Mouse (Mus musculus) midbrain, postnatal 0 days (tissue): ENCODE measurements around the gene Tigd4. TPM values are rescaled to one million over a fixed set of nuclear protein-coding genes. Genes with fewer than 3 reads are reported as not detected.

Source experiments
- ATAC-seq: fragments of 200-750 bp; cut with Nextera tagmentation; 2 replicates; pipeline ENCODE4 v1.8.0; 2017; ENCODE audit warnings: moderate number of reproducible peaks, mild to moderate bottlenecking, moderate TSS enrichment, moderate library complexity; ENCODE audit not compliant: low FRiP score
- DNase-seq: peaks from one replicate; pipeline ENCODE4 v3.0.0-alpha.2; 2015; ENCODE audit warnings: low spot score
- H3K27ac ChIP-seq: fragments of 300-500 bp; sonication (generic); 2 replicates; pipeline ENCODE4 v1.5.1; 2014; ENCODE audit warnings: low read depth, mild to moderate bottlenecking, low read length, mixed read lengths
- H3K27me3 ChIP-seq: fragments of 300-500 bp; sonication (generic); 2 replicates; pipeline ENCODE4 v1.6.1; 2014; ENCODE audit warnings: low read length, control low read depth, mixed read lengths; ENCODE audit not compliant: insufficient read depth
- H3K36me3 ChIP-seq: fragments of 300-500 bp; sonication (generic); 2 replicates; pipeline ENCODE4 v1.6.1; 2014; ENCODE audit warnings: low read length, control low read depth, mixed read lengths; ENCODE audit not compliant: insufficient read depth
- H3K4me1 ChIP-seq: fragments of 300-500 bp; sonication (generic); 2 replicates; pipeline ENCODE4 v1.6.1; 2014; ENCODE audit warnings: mild to moderate bottlenecking, control low read depth, antibody characterized with exemption, low read length, mixed read lengths; ENCODE audit not compliant: insufficient read depth
- H3K4me2 ChIP-seq: fragments of 300-500 bp; sonication (generic); 2 replicates; pipeline ENCODE4 v1.6.1; 2014; ENCODE audit warnings: low read depth, mild to moderate bottlenecking, low read length, mixed read lengths; ENCODE audit not compliant: poor library complexity, severe bottlenecking
- H3K4me3 ChIP-seq: fragments of 300-500 bp; sonication (generic); 2 replicates; pipeline ENCODE4 v1.5.1; 2014; ENCODE audit warnings: low read depth, mild to moderate bottlenecking, low read length, moderate library complexity
- H3K9ac ChIP-seq: fragments of 300-500 bp; sonication (generic); replicated peaks from 2 replicates; pipeline ENCODE4 v1.6.1; 2014; ENCODE audit warnings: mild to moderate bottlenecking, low read length, moderate library complexity, mixed read lengths; ENCODE audit not compliant: poor library complexity, severe bottlenecking
- H3K9me3 ChIP-seq: fragments of 300-500 bp; sonication (generic); 2 replicates; pipeline ENCODE4 v1.6.1; 2016; ENCODE audit warnings: low read length, control low read depth
- CTCF ChIP-seq: IDR thresholded peaks from 2 replicates; pipeline ENCODE4 v1.5.1; 2016; ENCODE audit warnings: antibody characterized with exemption, mild to moderate bottlenecking
- WGBS: fragments of 180-500 bp; shearing (Covaris S2); extraction: QIAGEN DNeasy Blood & Tissue Kit; methylation state at CpG from one replicate; pipeline ENCODE4 v1.1.7; 2014; 5-methylcytosine and 5-hydroxymethylcytosine counted together
- polyA plus RNA-seq: library from polyadenylated mRNA; unstranded; fragments of >200 nt; fragmentation: Nextera tagmentation; extraction: Ambion mirVana; gene quantifications from 2 replicates; pipeline ENCODE4 v1.2.1, GENCODE M21; 2015
- total RNA-seq: library from RNA; depleted of rRNA; stranded (reverse); fragments of >200 nt; gene quantifications from 2 replicates; pipeline ENCODE4 v1.2.3, GENCODE M21; 2014

The Tigd4 gene
- total and polyA plus RNA-seq, 2 experiments from 2014 or later, result not detected

GRCm38 (mm10) chr3:84582913-84583276 is 10.5 kb upstream of the Tigd4 start:
- ATAC-seq (peak; percentile 70), DNase-seq (no peak)
- Histone ChIP-seq H3K4me3 (peak overlapping the region; percentile 60), H3K4me2 (peak overlapping the region; percentile 84), H3K27ac (peak overlapping the region; percentile 80), H3K36me3 (no peaks in the 10 kb centered on the region), H3K4me1 (peaks cover 7% of the 10 kb centered on the region; the same call in 1 of the 2 replicates), H3K9me3 (no peaks in the 10 kb centered on the region), H3K27me3 (no peaks in the 10 kb centered on the region), H3K9ac (peak overlapping the region; percentile 53)
- 0% methylated on average over 27 of the region's 27 CpGs for WGBS
- TF ChIP-seq CTCF, result no peak

- DNase-seq (no peak), ATAC-seq (no peak)
- Histone ChIP-seq H3K9ac (no peak overlapping the region), H3K27ac (no peak overlapping the region), H3K36me3 (no peaks in the 10 kb centered on the region), H3K4me3 (no peak overlapping the region), H3K4me1 (peaks cover 3% of the 10 kb centered on the region; the same call in 1 of the 2 replicates), H3K4me2 (no peak overlapping the region), H3K27me3 (no peaks in the 10 kb centered on the region), H3K9me3 (no peaks in the 10 kb centered on the region)
- no peak for TF ChIP-seq CTCF
- WGBS, result 67% methylated on average over 5 of the region's 5 CpGs
These were observed 6.6 kb upstream of the Tigd4 start for GRCm38 (mm10) chr3:84586736-84587135.

- Histone ChIP-seq H3K27me3 (no peaks in the 10 kb centered on the region), H3K27ac (no peak overlapping the region), H3K4me2 (peak overlapping the region; percentile 46), H3K9me3 (no peaks in the 10 kb centered on the region), H3K4me3 (peak overlapping the region; percentile 5; the same call in 1 of the 2 replicates), H3K4me1 (no peaks in the 10 kb centered on the region), H3K9ac (no peak overlapping the region), H3K36me3 (no peaks in the 10 kb centered on the region)
- no peak for ATAC-seq
- 5% methylated on average over 23 of the region's 23 CpGs for WGBS
- TF ChIP-seq CTCF, result no peak
- no peak for DNase-seq
These were observed 1.7 kb downstream of the Tigd4 start for GRCm38 (mm10) chr3:84594894-84595676.

GRCm38 (mm10) chr3:84595677-84596234 is 2.4 kb downstream of the Tigd4 start:
- no peak for DNase-seq
- no peaks in the 10 kb centered on the region for H3K27me3 ChIP-seq
- WGBS, result 34% methylated on average over 5 of the region's 5 CpGs
- H3K4me2 ChIP-seq, result peak overlapping the region; percentile 46; the same call in 1 of the 2 replicates
- no peak overlapping the region for H3K27ac ChIP-seq
- no peaks in the 10 kb centered on the region for H3K9me3 ChIP-seq
- no peak overlapping the region for H3K9ac ChIP-seq
- H3K4me1 ChIP-seq, result no peaks in the 10 kb centered on the region
- no peaks in the 10 kb centered on the region for H3K36me3 ChIP-seq
- ATAC-seq, result no peak
- no peak for TF ChIP-seq CTCF
- no peak overlapping the region for H3K4me3 ChIP-seq

GRCm38 (mm10) chr3:84597996-84598734 is 4.8 kb downstream of the Tigd4 start:
- DNase-seq (no peak), ATAC-seq (no peak)
- H3K9ac ChIP-seq, result no peak overlapping the region
- no peak for TF ChIP-seq CTCF
- H3K36me3 ChIP-seq, result no peaks in the 10 kb centered on the region
- no peaks in the 10 kb centered on the region for H3K9me3 ChIP-seq
- no peaks in the 10 kb centered on the region for H3K4me1 ChIP-seq
- no peak overlapping the region for H3K4me3 ChIP-seq
- 87% methylated on average over 6 of the region's 6 CpGs for WGBS
- H3K4me2 ChIP-seq, result no peak overlapping the region
- no peak overlapping the region for H3K27ac ChIP-seq
- H3K27me3 ChIP-seq, result no peaks in the 10 kb centered on the region

GRCm38 (mm10) chr3:84598756-84599155 is 5.4 kb downstream of the Tigd4 start:
- 90% methylated on average over 6 of the region's 6 CpGs for WGBS
- H3K4me1 ChIP-seq, result no peaks in the 10 kb centered on the region
- H3K4me3 ChIP-seq, result no peak overlapping the region
- no peak overlapping the region for H3K9ac ChIP-seq
- H3K27me3 ChIP-seq, result no peaks in the 10 kb centered on the region
- no peak overlapping the region for H3K4me2 ChIP-seq
- no peaks in the 10 kb centered on the region for H3K36me3 ChIP-seq
- ATAC-seq, result no peak
- H3K9me3 ChIP-seq, result no peaks in the 10 kb centered on the region
- no peak for TF ChIP-seq CTCF
- no peak overlapping the region for H3K27ac ChIP-seq
- DNase-seq, result no peak
